Mouse (Mus musculus): ENCODE measurements at regions not wholly inside any gene's neighbourhood (a gene's known extent, or its start where the extent isn't known, plus 50 kb on each side); places are given as distances from the start of the nearest gene placed in this dataset.

DNA sequence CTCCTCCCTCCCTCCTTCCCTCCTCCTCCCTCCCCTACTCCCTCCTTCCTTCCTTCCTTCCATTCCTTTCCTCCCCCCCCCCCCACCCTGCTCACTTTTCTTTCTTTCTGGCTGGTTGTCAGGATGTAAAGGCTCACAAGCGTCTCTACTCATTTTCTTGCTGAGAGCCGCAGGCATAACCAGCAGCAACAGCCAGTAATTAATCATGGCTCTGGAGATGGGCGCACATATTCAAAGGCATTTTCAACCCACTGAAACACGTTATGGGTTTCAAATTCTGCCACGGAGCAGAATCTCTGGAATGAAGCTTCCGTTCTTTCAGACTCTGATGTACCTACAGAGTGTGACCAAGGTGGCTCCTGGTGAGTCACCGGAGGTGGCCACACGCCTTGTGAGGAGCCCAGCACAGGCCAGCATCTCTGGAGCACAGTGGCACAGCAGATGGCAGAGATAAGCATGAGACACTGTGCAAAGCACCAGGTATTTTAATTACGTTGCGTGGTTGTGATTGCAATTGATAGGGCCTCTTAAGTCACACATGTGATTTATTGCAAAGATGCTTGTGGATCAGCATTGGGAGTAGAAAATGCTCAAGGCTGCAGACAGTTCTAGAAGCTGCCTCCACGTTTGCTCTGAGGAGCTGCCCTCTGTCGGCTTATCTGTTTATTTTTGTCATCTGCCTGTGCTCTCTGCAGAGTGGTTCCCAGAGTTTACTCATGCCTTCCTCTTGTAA lies 236.0 kb downstream of the Mtx2 start:
- no peak for DNase-seq (ENCODE audit: inconsistent ontology term)

DNA sequence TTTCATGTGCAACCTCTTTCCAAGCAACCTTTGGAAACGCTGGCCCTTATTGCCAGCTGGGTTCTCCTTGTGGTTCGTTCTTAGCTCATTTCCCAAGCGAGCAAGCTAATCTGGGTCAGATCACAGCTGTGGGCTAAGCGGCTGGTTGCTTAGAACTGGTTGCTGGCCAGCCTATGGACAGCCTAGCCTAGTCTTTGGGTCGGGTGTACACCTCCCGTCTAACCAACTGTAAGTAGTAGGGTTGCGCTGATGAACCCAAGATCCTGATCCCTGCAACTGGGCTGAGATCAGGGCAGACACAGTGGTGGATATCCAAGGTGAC lies 236.5 kb downstream of the Mtx2 start:
- DNase-seq (ENCODE audit: inconsistent ontology term), result peak; percentile 4

DNA sequence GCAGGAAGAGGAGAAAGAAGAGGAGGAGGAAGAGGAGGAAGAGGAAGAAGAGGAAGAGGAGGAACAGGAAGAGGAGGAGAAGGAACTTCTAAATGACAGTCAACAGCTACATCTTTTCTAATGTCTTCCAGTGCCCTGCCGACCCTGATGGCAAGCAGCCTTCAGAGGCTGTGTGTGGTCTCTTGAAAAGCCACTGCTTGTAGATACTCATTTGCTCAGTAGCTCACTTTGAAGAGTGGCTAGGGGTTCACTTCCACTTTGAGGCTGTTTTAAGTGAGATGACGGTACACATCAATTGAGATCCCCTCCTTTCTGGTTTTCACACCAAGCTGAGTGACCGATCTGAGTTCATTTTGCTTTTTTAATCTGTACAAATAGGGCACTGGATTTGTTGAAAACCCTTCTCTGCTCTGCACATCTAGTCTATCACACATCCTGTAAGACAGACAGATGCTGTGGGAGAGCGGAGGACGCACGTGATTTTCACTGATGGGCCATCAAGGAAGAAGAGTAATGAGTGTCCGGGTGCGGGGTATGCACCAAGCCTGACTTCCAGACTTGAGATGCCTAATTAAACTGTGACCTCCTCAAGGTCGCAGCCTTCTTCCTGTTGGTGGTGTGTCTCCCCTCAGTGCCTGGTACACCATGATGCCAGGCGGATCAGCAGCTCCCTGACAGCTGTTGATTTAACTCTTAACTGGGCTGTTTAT lies 239.0 kb downstream of the Mtx2 start:
- DNase-seq (ENCODE audit: inconsistent ontology term), result no peak

GRCm38 (mm10) chr2:75065304-75065703 lies 239.7 kb downstream of the Mtx2 start:
- no peak for DNase-seq (ENCODE audit: inconsistent ontology term)

GRCm38 (mm10) chr2:75069321-75069720 lies 243.7 kb downstream of the Mtx2 start:
- no peak for DNase-seq (ENCODE audit: inconsistent ontology term)

DNA sequence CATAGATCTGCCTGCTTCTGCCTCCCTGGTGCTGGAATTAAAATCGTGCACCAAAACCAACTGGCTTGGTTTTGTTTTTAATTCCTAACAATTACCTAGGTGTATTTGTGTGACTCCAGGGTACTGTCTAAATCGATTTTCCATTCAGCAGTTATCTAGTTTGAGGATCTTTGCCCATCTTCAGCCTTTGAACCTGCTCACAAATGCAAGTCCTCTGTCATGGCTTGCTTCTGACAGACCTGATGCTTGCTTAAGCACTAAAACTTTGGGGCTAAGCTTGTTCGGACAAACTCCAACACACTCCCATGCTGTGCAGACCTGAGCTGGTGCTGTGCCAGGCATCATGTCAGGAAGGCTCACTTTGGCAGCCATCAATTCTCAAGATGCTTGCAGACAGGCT lies 246.4 kb downstream of the Mtx2 start:
- no peak for DNase-seq (ENCODE audit: inconsistent ontology term)

- DNase-seq (ENCODE audit: inconsistent ontology term), result no peak
Observed at GRCm38 (mm10) chr2:75072471-75072870, 246.9 kb downstream of the Mtx2 start.

GRCm38 (mm10) chr2:75073178-75073577 lies 247.6 kb downstream of the Mtx2 start:
- DNase-seq (ENCODE audit: inconsistent ontology term), result no peak

DNA sequence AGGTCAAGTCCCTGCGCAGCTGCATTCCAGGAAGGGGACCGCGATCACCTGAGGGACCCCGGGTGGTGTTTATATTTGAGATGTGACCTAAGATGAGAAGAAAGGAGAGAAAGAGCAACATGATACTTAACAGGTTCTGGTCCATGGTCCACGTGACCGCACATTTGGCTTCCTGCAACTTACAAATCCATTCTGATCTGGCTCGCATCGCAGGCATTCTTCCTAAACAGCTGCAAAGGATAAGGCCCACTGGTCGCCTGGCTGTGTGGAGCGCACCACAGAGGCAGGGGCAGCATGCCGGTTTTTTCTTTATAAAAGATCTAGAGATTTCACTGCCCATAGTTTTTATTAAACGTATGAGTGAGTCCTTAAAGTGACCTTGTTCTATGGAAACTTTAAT lies 261.6 kb downstream of the Mtx2 start:
- no peak for DNase-seq (ENCODE audit: inconsistent ontology term)

GRCm38 (mm10) chr2:75089186-75089585 lies 263.6 kb downstream of the Mtx2 start:
- DNase-seq (ENCODE audit: inconsistent ontology term), result no peak

- no peak for DNase-seq (ENCODE audit: inconsistent ontology term)
Observed at GRCm38 (mm10) chr2:75089616-75090015, 264.0 kb downstream of the Mtx2 start.

- DNase-seq (ENCODE audit: inconsistent ontology term), result no peak
Observed at GRCm38 (mm10) chr2:75090439-75090838, 264.8 kb downstream of the Mtx2 start.

- no peak for DNase-seq (ENCODE audit: inconsistent ontology term)
Observed at GRCm38 (mm10) chr2:75101501-75101900, 275.9 kb downstream of the Mtx2 start.

DNA sequence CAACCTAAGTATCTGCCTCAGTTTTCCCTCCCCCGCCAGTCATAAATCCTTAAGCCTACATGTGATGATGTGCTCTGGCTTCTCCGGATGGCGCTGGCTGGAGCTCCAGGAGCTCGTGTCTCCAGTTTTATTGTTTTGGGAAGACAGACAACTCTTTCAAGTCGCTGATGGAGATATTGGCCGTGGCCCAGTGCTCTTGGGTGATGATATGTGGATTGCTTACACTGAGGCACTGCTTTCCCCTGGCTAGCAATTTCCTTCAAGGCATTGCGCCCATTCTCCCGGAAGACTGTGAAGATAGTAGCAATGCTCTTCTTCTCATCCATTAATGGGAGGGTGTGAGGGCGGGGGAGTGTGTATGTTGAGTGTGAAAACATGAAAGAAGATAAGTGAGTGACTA lies 287.1 kb downstream of the Mtx2 start:
- DNase-seq (ENCODE audit: inconsistent ontology term), result no peak

- DNase-seq (ENCODE audit: inconsistent ontology term), result peak; percentile 76
Observed at GRCm38 (mm10) chr2:75114375-75114774, 288.8 kb downstream of the Mtx2 start.

DNA sequence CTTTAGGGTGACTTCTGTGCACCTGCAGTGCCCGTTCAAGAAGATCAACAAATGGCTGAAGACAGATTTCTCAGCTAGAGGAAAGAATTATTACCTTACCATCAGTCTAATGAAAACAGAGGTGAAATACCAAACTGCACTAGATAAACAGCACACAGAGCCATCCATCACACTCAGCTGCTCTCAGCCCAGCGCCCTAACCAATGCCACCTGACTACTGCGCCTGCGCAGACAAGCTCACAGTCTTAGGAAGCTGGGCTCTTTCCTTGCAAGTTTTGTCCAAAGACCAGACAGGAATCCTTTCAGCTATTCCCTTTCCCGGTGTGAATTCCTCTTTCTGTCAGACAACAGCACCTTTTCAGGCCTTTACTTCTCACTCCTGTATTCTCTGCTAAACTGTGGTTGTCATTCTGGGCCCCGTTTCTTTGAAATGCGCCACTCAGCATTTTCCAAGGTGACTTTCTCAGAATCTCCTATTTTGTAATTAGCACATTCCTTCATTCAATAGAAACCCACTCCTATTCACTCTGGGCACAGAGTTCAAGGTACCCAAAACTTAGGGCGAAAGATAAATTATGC lies 292.8 kb downstream of the Mtx2 start:
- no peak for DNase-seq (ENCODE audit: inconsistent ontology term)

DNA sequence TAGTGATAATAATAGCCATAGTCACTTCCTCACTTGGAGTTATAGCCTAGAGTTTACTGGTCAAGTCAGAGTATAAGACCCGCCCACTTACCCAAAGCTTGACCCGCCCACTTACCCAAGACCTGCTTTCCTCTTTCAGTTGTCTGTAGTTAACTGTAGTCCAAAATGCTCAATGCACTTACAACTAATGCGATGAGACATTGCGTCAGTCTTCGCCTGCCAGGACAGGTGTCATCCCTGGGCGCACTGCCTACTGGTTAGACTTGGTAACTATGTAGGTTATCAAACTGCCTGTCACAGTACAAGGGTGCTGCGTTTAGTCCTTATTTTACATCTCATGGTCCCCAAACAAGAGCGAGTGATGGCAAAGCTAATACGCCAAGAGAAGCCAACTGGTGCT lies 294.0 kb downstream of the Mtx2 start:
- DNase-seq (ENCODE audit: inconsistent ontology term), result no peak

GRCm38 (mm10) chr2:75133298-75134080 lies 307.9 kb downstream of the Mtx2 start:
- DNase-seq (ENCODE audit: inconsistent ontology term), result no peak

- DNase-seq (ENCODE audit: inconsistent ontology term), result no peak
Observed at GRCm38 (mm10) chr2:75136618-75137017, 311.0 kb downstream of the Mtx2 start.

DNA sequence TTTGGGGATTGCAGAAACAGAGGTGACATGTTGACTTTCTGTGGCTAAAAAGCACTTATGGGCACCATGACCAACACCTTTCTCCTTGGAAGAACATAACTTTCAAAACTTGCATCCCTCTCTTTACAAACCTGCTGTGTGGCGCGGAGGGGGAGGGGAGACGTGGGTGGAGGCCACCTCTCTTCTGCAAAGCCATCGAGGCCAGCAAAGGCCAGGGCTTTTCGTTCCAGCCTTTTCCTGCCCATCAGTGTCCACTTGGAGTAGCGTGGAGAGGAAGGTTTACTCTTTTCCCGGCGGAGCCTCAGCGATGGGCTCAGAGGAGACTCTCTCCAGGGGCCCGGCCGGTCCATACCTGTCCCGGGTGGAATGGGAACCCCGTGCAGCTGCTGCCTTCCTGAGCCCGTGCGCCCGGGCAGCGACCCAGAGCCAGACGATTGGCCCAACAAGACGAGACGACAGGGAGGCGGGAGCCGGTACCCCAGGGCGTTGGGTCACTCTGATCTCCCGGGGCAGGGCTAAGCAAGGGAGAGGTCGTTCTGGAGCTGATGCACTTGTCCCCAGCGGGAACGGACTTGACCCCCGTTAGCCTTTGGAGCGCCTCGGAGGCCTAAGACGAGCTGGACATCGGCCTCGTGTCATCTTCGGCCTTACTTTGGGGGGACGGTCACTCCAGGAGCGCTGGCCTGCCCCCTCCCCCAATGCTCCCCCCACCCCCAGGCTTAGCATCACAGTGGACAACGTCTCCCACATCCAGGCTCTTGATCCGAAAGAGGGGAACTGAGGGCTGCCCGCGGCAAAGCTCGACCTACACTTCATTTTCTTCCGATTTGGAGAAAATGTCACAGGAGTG lies 311.8 kb downstream of the Mtx2 start:
- peak; percentile 25 for DNase-seq (ENCODE audit: inconsistent ontology term)

- peak; percentile 49 for DNase-seq (ENCODE audit: inconsistent ontology term)
Observed at GRCm38 (mm10) chr2:75137983-75138745, 312.6 kb downstream of the Mtx2 start.

Measured in Muller cell, postnatal 12 days (primary cell).